Mouse (Mus musculus): ENCODE data around the gene Adgrb3.
A peak's percentile ranks its signal among the peaks of the same experiment; 100 is the strongest.

The Adgrb3 gene

GRCm38 (mm10) chr1:25229245-25229750, 600.2 kb downstream of the Adgrb3 start:
- peak; percentile 59 for DNase-seq

- peak; percentile 78 for DNase-seq
Observed at GRCm38 (mm10) chr1:25228381-25229244, 600.9 kb downstream of the Adgrb3 start.

GRCm38 (mm10) chr1:25227880-25228279, 601.6 kb downstream of the Adgrb3 start:
- no peak for DNase-seq

DNA sequence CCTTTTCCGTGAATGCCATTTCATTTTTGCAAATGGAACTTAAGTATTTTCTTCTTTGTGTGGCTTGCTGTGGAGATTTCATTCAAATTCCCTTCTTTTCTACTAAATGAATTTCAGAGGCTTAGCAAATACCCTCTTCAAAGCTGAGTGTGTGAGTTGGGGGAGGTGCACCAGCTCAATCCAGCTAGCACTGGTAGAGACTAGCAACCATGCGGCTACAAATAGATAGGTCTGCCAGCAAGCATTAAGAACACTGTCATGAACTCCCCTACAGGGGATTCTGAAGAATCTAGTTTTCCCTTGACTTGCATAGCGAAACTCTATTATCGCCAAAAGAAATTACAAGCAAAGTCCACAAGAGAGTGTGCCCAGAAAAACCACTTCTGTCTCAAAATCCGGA, 624.9 kb downstream of the Adgrb3 start:
- no peak for DNase-seq

DNA sequence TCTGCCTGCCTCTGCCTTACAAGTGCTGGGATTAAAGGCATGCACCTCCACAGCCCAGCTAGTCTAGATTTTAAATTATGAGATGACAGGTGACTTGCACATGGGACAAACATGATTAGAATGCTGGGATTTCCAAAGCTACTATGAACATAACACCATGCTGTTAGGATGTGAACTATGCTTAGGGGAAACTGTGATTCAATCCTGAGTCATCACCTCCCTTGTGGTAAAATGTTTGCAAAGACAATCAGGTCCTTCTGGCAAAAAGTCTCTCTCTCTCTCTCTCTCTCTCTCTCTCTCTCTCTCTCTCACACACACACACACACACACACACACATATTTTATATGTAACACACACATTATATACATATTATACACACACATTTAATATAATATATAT, 630.1 kb downstream of the Adgrb3 start:
- no peak for DNase-seq

DNA sequence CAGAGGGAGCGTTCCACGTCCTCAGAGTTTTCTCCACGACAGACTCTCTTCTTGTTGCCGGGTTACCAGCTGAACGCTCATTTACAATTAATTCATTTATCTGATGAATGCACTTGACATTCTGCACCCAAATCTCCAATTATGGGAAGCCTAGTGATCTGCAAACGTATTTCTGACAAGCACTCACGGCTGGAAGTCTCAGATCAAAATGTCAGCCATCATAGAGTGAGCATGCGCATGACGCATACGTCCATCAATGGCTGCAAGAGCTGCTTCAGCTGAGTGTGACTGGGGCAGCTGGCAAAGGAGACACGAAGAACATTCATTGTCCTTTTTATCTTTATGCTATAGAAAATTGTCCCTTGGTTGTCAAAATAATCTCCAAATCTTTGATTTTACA, 637.5 kb downstream of the Adgrb3 start:
- no peak for DNase-seq

DNA sequence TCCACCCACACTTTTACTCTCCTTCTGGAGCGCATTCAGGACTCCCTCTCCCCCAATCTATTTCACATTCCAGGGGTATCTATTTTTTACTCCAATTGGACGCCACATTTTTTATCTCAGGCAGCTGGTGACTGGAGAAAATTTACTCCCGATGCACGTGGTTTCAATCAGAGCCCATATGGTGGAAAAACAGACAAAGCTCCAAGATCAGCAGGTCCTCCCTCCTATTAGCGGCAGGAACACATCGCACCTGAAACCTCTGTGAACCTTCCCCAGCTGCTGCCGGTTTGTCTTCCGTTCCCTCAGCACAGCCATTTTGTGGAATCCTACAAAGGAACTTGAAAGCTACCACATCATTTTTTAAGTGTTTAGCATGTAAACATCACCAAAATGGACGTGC, 640.2 kb downstream of the Adgrb3 start:
- no peak for DNase-seq

GRCm38 (mm10) chr1:25185909-25186308, 643.6 kb downstream of the Adgrb3 start:
- no peak for DNase-seq

DNA sequence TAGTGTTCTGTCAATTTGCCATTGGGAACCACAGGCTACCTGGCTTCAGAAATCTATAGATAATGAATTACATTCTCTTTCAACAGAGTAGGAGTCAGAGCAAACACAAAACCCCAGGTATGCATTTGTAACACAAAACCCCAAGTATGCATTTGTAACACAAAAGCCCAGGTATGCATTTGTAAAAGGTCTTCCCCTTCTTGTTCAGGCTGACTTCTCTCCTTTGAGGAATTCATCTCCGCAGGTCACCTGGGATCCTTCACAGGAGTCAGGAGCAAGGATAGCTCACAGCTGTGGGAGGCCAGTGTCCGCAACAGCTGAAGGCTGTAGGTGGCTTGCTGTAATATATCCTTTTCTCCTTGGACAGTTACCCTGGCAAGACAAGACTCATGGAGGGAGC, 647.6 kb downstream of the Adgrb3 start:
- DNase-seq, result no peak

DNA sequence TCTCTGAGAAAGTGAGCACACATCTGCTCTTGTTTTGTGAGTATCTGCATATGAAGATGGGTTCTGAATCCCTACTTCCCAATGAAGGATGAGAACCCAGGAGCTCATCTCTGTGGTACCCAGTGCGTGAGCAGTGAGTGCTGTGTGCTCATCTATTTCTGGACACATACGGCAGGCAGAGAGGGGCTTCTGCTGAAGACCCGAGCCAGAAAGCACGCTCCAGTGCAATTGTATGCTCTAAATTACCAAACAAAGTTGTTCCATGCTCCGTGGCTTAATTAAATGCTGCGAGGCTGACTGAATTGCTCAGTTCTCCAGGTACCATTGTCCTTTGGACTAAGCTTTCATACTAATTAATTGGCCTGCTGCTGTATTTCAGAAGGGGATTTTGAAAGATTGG, 648.9 kb downstream of the Adgrb3 start:
- DNase-seq, result no peak

- peak; percentile 41 for DNase-seq
Observed at GRCm38 (mm10) chr1:25179860-25180582, 649.5 kb downstream of the Adgrb3 start.

GRCm38 (mm10) chr1:25178347-25179130, 651.0 kb downstream of the Adgrb3 start:
- DNase-seq, result no peak

GRCm38 (mm10) chr1:25167120-25167519, 662.4 kb downstream of the Adgrb3 start:
- DNase-seq, result no peak

GRCm38 (mm10) chr1:25166036-25166796, 663.3 kb downstream of the Adgrb3 start:
- DNase-seq, result peak; percentile 75

GRCm38 (mm10) chr1:25163561-25163960, 665.9 kb downstream of the Adgrb3 start:
- no peak for DNase-seq

GRCm38 (mm10) chr1:25146206-25146605, 683.3 kb downstream of the Adgrb3 start:
- DNase-seq, result no peak

DNA sequence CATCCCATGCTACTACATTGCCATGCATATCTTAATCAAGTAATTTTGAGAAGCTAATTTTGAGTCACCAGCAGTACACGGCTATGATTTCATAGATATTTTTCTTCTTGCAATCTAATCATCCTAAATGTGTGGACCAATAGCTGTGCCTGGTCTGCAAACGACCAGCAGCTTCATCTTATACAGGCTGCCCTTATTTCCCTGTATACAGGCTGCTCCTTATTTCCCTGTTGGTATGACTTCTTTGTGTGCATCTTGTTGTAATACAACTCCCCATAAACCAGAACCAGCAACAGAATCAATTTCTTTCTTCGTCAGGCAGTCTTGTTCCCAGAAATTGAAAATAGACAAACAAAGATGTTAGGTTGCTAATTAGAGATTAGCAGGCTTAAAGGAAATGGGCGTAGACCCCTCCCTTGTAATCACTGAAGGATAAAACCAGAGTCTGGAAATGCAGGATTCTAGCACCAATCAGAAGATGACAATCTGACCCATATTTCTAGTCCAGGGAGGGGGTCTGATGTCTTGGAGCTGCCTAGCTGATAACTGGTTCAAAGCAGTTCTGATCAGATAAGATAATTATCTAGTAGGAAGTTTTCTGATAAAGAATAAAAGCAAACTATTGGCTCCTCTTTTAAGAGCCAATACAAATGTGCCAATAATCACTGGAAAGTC, 697.2 kb downstream of the Adgrb3 start:
- DNase-seq, result no peak

DNA sequence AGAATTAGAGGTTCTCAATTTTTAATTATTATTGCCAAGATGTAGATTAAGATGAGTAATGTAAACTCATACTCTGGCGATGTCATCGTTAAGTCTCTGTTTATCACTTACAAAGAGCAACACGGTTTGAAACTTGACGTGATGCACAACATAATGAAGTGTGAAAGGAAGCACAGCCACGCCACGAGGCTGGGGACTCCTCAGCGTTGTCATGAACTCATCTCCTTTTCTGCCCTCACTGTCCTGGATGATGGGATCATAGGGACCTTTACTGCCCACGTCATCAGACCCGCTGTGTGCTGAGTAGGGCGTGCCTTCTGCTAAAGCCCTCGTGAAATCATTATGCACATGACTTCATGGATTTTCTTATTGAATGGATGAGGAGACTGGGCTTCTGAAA, 714.0 kb downstream of the Adgrb3 start:
- no peak for DNase-seq

DNA sequence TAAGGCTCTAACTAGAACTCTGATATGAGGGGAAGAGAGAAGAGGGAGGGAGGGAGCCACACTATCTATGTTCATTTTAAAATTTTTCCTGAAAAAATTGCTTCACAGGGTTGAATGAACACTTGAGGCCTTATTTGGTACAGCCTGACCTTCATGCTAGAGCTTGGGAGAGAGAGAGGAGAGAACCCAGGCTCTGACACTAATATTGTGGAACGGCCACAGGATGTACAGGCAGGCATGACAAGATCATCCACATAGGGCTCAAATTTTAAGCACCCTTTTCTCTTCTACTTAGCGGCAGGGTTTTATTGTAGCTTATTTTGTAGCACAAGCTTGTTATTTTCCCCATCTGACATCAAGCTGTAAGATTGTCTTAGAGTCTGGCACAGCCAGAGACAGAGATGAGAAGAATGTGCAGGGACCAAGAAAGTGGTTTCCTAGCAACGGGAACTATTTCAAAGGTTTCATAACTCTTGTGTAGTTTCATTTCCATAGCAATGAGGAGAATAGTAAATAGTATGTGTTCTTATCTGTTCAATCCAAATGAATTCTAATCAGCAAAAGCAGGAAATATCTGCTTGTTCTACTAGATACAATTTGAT, 721.9 kb downstream of the Adgrb3 start:
- no peak for DNase-seq

DNA sequence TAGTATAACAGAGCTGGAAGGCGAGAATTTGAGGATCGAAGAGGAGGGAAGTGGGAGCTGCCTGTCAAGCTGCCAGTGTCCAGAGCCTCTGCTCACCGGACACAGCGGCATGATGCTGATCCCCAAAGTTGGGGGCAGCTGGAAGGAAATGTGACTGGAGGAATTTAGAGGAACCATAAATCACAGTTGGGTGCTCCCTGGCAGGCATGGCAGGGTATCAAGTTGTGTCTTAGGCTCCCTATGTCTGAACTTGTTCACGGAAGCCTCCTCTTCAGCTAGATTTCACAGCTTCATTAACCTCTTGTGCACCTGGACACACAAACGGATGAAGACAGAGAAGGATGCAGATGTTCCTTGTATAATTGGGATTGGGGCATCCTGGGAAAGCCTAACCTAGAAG, 722.8 kb downstream of the Adgrb3 start:
- DNase-seq, result no peak

DNA sequence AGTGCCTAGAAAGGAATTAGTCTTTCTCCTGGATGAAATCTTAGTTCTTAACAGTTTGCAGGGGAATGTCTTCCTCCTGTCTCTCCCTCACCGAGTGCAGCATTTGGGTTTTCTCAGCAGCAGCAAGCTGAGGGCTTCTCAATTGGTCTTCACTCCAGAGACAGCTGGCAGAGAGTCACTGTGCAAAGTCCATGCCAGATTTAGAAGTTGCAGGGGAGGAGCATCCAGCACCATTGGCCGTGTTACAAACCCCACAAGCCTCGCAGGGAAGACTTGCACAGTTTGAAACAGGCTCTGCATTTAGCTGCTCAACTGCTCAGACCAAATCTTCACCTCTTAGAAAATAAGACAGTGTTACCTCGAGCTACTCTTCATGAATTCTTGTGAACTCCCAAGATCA, 724.1 kb downstream of the Adgrb3 start:
- peak; percentile 85 for DNase-seq
